Mouse (Mus musculus): Measurements from ENCODE around the gene Cmip. TPM values are rescaled to one million over a fixed set of nuclear protein-coding genes. Genes with fewer than 3 reads are reported as not detected.

Gene Cmip
- polyA plus RNA-seq, 2 experiments: 27.1 to 39.7 TPM

DNA sequence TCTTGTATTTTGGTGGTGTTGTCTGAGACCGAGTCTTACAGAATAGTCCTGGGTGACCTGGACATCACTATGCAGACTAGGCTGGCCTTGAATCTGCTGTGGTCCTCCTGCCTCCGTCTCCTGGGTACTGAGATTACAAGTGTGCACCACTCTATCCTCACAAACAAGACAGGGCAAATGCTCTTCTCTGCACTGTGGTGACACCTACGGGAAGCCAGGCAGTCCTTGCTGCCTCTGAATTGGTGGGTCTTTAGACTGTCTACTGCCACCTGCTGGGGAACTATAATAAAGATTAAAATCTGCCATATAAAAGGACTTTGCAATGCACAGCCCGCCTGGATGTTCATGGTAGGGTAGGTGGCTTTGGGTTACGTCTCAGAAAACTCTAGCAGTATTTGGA is 208.4 kb downstream of the Cmip start:
- WGBS: 34% methylated on average over 5 of the region's 5 CpGs
- H3K9me3 ChIP-seq (ENCODE audit: control insufficient read depth, low read length): no peaks in the 10 kb centered on the region
- TF ChIP-seq POLR2A (IDR thresholded peaks at IDR 0.05; ENCODE audit: borderline replicate concordance, extremely low read depth, insufficient read depth, insufficient read length): no peak
- H3K4me3 ChIP-seq (replicated peaks; ENCODE audit: low read length): no peak overlapping the region
- H3K36me3 ChIP-seq (ENCODE audit: control insufficient read depth, insufficient read depth, low read length): no peaks in the 10 kb centered on the region
- H3K9ac ChIP-seq (ENCODE audit: low read depth, low read length, severe bottlenecking): no peak overlapping the region
- H3K4me1 ChIP-seq (ENCODE audit: control insufficient read depth, insufficient read depth, low read length): peaks cover 6% of the 10 kb centered on the region
- H3K27me3 ChIP-seq (ENCODE audit: control insufficient read depth, insufficient read depth, low read length): no peaks in the 10 kb centered on the region
- H3K27ac ChIP-seq (replicated peaks; ENCODE audit: low read depth, low read length): no peak overlapping the region
- DNase-seq (ENCODE audit: low spot score) (peak; percentile 93), ATAC-seq (ENCODE audit: low FRiP score, low read depth) (peak; percentile 41)
- H3K4me2 ChIP-seq (replicated peaks; ENCODE audit: low read depth, low read length, severe bottlenecking): no peak overlapping the region

DNA sequence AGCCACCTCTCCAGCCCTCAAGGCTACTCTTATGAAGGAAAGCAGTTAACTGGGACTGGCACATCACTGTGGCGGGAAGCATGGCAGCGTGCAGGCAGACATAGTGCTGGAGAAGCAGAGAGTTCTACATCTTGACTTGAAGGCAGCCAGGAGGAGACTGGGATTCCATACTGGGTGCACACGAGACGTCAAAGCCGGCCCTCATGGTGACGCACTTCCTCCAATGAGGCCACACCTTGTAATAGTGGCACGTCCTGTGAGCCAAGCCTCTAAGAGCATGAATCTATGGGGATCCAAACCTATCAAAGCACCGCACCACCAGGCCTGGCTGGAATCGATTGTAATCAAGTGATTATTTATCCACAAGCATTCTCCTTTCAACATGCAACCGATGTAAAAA is 210.6 kb downstream of the Cmip start:
- Histone ChIP-seq H3K9me3 (ENCODE audit: control insufficient read depth, low read length) (no peaks in the 10 kb centered on the region), H3K9ac (ENCODE audit: low read depth, low read length, severe bottlenecking) (no peak overlapping the region), H3K4me2 (replicated peaks; ENCODE audit: low read depth, low read length, severe bottlenecking) (no peak overlapping the region), H3K4me3 (replicated peaks; ENCODE audit: low read length) (no peak overlapping the region), H3K27me3 (ENCODE audit: control insufficient read depth, insufficient read depth, low read length) (no peaks in the 10 kb centered on the region), H3K36me3 (ENCODE audit: control insufficient read depth, insufficient read depth, low read length) (no peaks in the 10 kb centered on the region), H3K4me1 (ENCODE audit: control insufficient read depth, insufficient read depth, low read length) (peaks cover 9% of the 10 kb centered on the region), H3K27ac (replicated peaks; ENCODE audit: low read depth, low read length) (no peak overlapping the region)
- DNase-seq (ENCODE audit: low spot score): no peak
- no peak for ATAC-seq (ENCODE audit: low FRiP score, low read depth)
- WGBS: 84% methylated on average over 10 of the region's 10 CpGs
- TF ChIP-seq POLR2A (IDR thresholded peaks at IDR 0.05; ENCODE audit: borderline replicate concordance, extremely low read depth, insufficient read depth, insufficient read length): no peak

DNA sequence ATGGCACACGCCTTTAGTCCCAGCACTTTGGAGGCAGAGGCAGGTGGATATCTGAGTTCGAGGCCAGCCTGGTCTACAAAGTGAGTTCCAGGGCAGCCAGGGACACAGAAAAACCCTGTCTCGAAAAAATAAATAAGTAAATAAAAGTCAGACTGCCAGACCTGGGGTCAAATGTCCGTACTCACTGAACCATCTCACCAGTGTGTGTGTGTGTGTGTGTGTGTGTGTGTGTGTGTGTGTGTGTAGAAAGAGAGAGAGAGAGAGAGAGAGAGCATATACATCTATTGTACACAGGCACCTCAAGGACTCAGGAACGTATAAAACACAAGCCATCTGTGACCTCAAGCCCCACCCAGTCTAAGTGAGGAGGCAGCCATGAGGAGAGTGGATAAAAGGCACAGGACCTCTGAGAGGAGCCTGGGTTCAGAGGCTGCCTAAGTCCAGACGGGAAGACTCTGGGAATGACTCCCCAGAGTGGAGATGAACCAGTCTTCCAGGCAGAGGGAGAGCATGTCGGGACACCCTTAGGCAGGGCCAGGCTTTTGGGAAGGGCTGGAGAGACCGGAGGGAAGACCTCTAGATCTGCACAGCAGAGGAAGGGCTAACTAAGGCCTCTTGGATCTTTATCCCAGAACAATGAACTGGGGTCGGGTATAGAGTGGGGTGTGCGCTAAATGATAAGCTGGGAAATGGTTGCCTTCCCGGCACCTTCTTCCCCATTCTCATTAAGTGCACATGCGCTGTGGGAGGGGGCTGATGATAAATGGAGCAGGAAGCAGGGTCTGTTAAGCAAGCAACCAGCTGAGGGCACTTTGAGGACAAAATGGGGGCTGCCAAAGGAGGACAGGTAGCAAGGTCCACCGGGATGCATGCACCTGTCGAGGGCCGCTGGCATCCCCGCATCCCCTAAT is 212.8 kb downstream of the Cmip start:
- no peak for DNase-seq (ENCODE audit: low spot score)
- no peaks in the 10 kb centered on the region for H3K27me3 ChIP-seq (ENCODE audit: control insufficient read depth, insufficient read depth, low read length)
- H3K36me3 ChIP-seq (ENCODE audit: control insufficient read depth, insufficient read depth, low read length): no peaks in the 10 kb centered on the region
- H3K4me2 ChIP-seq (replicated peaks; ENCODE audit: low read depth, low read length, severe bottlenecking): peak overlapping the region; percentile 49
- no peak overlapping the region; the same call in 1 of the 2 replicates for H3K27ac ChIP-seq (replicated peaks; ENCODE audit: low read depth, low read length)
- no peak for TF ChIP-seq POLR2A (IDR thresholded peaks at IDR 0.05; ENCODE audit: borderline replicate concordance, extremely low read depth, insufficient read depth, insufficient read length)
- peaks cover 9% of the 10 kb centered on the region for H3K4me1 ChIP-seq (ENCODE audit: control insufficient read depth, insufficient read depth, low read length)
- H3K9me3 ChIP-seq (ENCODE audit: control insufficient read depth, low read length): no peaks in the 10 kb centered on the region
- ATAC-seq (ENCODE audit: low FRiP score, low read depth): no peak
- no peak overlapping the region for H3K9ac ChIP-seq (ENCODE audit: low read depth, low read length, severe bottlenecking)
- H3K4me3 ChIP-seq (replicated peaks; ENCODE audit: low read length): peak overlapping the region; percentile 15
- WGBS: 35% methylated on average over 15 of the region's 16 CpGs

DNA sequence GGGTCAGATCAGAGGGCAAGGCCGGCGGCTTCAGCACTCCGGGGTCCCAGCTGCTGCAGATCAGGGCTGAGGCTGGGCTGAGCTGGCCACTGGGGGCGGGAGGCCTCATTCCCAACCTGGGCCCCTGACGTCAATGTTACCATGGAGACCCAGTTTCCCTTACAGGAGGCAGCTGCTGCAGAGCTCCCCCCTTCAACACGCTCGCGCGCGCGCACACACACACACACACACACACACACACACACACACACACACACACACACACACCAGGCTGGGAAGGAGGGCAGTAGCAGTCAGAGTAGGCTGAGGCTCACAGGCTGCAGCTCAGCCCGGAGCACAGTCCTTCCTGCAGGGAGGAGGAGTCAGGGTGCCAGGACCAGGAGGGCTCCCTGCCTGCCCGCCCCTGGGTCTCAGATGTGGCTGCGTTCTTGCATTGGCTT is 213.5 kb downstream of the Cmip start:
- Histone ChIP-seq H3K27ac (replicated peaks; ENCODE audit: low read depth, low read length) (peak overlapping the region; percentile 52; the same call in 1 of the 2 replicates), H3K4me2 (replicated peaks; ENCODE audit: low read depth, low read length, severe bottlenecking) (peak overlapping the region; percentile 49), H3K27me3 (ENCODE audit: control insufficient read depth, insufficient read depth, low read length) (no peaks in the 10 kb centered on the region), H3K9me3 (ENCODE audit: control insufficient read depth, low read length) (no peaks in the 10 kb centered on the region), H3K4me3 (replicated peaks; ENCODE audit: low read length) (peak overlapping the region; percentile 15), H3K9ac (ENCODE audit: low read depth, low read length, severe bottlenecking) (0 out of 2 replicates have a peak overlapping the region, but pooled peaks have one; percentile 38), H3K36me3 (ENCODE audit: control insufficient read depth, insufficient read depth, low read length) (no peaks in the 10 kb centered on the region), H3K4me1 (ENCODE audit: control insufficient read depth, insufficient read depth, low read length) (peaks cover 9% of the 10 kb centered on the region)
- no peak for TF ChIP-seq POLR2A (IDR thresholded peaks at IDR 0.05; ENCODE audit: borderline replicate concordance, extremely low read depth, insufficient read depth, insufficient read length)
- DNase-seq (ENCODE audit: low spot score): peak; percentile 88
- WGBS: under 1% methylated on average over 13 of the region's 14 CpGs
- peak; percentile 90 for ATAC-seq (ENCODE audit: low FRiP score, low read depth)

DNA sequence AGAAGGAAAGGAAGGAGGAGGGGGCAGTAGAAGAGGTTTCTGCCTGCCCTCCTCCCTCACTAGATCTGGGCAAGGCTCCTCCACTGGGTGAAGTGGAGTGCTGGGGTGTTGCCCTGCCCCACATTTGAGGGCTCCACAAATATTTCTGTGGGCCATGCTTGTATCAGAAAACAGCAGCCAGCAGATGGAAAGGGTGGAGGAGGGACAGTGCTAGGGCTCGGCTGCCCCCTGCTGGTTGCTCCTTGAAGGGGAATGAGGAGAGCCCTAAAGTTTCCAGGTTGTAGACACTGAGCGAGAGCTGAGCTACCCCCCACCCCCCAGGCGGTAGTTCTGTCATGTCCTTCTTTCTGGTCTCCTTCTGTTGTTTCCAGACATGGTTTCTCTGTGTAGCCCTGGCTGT is 214.3 kb downstream of the Cmip start:
- Histone ChIP-seq H3K9me3 (ENCODE audit: control insufficient read depth, low read length) (no peaks in the 10 kb centered on the region), H3K4me3 (replicated peaks; ENCODE audit: low read length) (no peak overlapping the region), H3K36me3 (ENCODE audit: control insufficient read depth, insufficient read depth, low read length) (no peaks in the 10 kb centered on the region), H3K27me3 (ENCODE audit: control insufficient read depth, insufficient read depth, low read length) (no peaks in the 10 kb centered on the region), H3K4me2 (replicated peaks; ENCODE audit: low read depth, low read length, severe bottlenecking) (no peak overlapping the region), H3K27ac (replicated peaks; ENCODE audit: low read depth, low read length) (no peak overlapping the region), H3K4me1 (ENCODE audit: control insufficient read depth, insufficient read depth, low read length) (peaks cover 9% of the 10 kb centered on the region), H3K9ac (ENCODE audit: low read depth, low read length, severe bottlenecking) (no peak overlapping the region)
- no peak for TF ChIP-seq POLR2A (IDR thresholded peaks at IDR 0.05; ENCODE audit: borderline replicate concordance, extremely low read depth, insufficient read depth, insufficient read length)
- 37% methylated on average over 3 of the region's 3 CpGs for WGBS
- peak; percentile 73 for DNase-seq (ENCODE audit: low spot score)
- ATAC-seq (ENCODE audit: low FRiP score, low read depth): no peak
